Mouse (Mus musculus) gastrocnemius, adult 18-20 months (tissue): Measurements from ENCODE around the gene Rgs10. TPM values are rescaled to one million over a fixed set of nuclear protein-coding genes. Genes with fewer than 3 reads are reported as not detected.

Source experiments
- DNase-seq: peaks from one replicate; pipeline ENCODE4 v3.0.0; 2021; ENCODE audit warnings: low spot score
- total RNA-seq, 2 experiments: library from RNA; stranded (reverse); gene quantifications; 2 replicates each; pipeline ENCODE4 v1.2.3; 2021

Rgs10 gene
- total RNA-seq, 2 experiments from 2014 or later, result 2.0 to 3.4 TPM

DNA sequence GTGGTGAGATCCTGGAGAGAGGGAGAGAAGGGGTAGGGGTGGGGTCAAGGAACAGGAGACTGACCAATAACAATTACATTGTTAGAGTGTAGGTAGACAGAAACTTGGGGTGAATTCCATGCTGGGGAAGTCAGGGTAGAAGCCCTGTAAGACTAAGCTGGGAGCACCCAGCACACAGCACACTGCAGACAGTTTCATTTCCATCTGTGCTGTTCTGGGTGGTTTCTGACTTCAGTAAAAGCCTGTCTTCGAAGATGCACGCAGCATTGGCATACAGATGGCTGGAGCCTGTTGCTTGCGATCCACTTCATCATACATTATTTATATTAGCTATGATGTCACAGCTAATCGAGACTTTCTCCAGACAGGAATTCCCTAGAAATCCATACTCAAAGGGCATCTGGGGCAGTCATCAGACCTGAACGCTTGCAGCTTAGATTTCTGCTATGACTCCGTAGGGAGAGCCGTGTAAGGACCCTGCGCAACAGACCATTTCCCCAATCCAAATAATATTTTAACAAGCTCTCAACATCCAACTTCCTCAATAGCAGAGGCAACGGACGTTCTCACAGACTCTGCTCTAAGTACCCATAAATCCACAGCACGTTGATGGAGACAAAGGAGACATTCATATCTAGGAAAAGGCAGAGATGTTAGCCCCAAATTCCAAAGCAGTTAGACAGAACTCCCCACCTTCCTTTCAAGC is 7.7 kb downstream of the Rgs10 start:
- no peak for DNase-seq

DNA sequence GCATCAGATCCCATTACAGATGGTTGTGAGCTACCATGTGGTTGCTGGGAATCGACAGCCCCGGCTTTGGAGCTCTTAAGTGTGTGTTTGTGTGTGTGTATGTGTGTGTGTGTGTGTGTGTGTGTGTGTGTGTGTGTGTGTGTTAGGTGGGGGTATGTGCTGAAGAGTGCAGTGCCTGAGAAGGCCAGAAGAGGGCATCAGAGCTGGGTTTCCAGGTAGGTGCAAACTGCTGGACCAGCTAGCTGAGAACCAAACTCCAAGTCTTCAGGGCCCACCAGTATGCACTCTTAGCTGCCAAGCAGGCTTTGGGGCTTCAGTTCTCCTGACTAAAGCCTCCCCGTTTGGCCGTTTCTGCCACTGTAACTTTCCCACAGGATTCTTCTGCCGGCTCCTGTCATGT is 10.3 kb downstream of the Rgs10 start:
- no peak for DNase-seq

DNA sequence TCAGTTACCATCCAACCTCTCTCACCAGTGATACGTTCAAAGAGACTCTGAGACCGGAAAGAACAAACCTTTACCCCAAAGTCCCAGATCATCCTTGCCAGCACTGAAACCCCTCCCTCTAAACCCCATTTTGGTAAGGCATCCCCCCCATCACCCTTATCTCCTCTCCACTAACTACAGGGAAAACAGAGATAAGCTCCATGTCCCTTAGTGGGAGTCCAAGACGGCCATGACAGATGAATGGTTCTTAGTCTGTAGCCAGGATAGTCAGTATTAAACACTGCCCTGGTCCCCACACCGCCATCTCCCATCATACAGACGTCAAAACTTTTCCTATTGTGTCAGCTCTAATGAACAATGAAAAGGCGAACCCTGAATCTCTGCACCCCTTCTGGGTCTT is 14.6 kb downstream of the Rgs10 start:
- DNase-seq, result no peak

DNA sequence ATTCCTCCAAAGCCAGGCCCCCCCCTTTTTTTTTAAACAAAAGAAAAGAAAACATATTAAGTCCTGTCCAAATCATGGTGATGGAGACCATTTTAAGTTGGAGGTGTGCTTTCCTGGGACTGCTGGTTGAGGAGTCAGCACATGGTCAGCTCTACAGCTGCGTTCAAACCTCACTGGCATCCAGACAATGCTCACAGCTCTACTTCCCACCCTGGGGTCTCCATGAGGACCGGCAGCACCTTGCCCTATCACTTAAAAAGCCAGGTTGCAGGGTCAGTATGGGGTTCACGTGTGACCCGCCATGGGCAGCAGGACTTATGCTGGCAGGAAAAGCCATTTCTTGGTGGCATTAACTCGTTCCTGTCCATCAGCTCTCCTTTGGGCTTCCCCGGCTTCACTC is 15.0 kb downstream of the Rgs10 start:
- DNase-seq, result no peak

DNA sequence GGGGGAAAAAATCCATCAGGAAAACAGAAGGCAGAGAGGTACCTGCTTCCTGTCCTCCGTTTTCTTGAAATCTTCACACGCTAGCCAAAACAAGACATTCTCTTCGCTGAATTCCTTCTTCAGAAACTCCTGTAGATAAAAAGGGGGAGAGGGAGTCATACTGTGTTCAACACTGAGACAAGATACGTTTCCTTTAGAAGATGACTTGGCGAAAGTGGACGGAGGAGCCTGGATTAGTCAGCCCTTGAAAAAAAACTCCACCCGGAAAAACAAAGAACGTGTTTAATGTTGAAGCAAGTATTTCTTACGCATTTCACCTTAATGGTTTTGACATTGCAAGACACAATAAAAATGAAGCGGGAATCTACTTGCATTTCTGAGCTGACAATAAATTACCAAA is 15.4 kb downstream of the Rgs10 start:
- no peak for DNase-seq

DNA sequence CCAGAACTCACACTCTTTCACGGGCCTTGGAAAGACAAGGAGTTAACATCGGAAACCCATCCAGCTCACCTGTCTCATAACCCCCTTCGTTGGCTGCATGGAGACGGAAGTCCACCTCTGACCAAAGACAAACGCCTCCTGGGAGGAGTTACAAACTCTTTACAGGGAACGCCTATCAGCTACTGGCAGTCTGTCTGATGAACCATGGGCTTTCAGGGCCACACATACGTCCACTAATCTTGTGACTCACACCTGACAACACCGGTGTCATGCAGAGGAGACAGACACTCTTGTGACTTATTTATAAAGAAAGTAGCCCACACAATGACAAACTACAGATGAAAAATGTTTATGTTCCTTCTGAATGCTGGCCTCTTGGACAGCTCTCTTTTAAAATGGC is 16.0 kb downstream of the Rgs10 start:
- no peak for DNase-seq

DNA sequence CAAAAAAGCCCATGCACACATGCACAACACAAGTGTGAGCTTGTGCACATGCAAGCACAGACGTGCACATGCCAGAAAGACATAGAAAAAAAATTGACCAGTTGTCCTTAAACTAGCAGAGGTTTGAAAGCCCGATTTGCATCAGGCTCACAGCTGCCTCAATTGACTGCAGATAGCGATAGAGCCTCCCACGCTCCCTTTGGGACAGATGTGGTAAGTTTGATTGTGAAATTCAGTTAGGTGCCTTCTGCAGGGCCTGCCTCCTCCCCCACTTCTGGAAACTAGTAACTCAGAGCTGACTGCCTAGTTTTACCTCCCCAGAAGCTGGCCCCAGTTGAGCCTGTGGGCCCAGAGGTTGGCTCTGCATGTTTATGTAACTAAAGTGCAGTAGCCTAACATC is 19.9 kb downstream of the Rgs10 start:
- no peak for DNase-seq

DNA sequence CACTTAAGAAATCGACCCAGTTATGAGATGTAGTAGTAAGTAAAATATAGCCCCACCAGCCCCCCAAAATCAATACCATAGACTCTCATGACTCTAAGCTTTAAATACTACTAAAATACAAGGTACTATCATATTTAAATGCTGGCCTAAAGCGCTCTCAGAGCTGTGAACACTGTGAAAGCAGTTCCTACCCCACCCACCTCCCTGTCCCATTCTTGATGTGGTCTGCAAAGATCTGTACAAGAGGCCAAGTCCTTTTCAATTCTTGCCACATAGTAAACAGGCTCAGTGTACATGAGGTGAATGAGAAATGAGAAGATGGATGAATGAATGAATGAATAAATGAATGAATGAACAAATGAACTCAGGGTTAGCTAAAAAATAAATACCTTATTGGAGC is 21.5 kb downstream of the Rgs10 start:
- DNase-seq, result no peak

DNA sequence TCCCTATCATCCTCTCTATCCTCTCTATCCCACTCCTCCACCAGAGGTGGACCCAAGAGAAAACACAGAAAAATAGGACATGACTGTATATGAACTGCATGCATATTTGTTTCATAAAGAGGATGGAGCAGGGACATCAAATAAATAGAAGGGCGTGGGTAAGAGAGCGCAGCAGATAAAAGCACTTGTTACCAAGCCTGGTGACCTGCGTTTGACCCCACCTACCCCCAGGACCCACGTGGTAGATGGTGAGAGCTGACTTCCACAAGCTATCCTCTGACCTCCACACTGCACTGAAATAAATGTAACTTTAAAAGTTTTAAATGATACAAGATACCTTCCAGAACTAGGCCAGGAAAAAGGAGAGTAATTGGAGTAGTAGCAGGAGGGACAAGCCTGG is 24.8 kb downstream of the Rgs10 start:
- no peak for DNase-seq

DNA sequence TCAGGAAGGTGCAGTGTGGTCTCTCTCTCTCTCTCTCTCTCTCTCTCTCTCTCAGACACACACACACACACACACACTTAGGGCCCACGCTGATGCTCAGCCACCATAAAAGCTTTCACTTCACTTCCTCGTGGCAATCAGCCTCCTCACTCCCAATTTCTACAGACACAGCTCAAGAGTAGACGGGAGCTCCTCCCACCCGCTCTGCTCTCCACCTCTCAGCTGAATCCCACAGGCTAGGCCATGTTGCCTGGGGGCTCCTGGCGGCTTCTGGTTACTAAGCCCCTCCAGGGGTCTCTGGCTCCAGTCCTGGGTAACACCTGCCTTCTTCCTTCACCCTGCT is 25.6 kb downstream of the Rgs10 start:
- DNase-seq, result no peak

DNA sequence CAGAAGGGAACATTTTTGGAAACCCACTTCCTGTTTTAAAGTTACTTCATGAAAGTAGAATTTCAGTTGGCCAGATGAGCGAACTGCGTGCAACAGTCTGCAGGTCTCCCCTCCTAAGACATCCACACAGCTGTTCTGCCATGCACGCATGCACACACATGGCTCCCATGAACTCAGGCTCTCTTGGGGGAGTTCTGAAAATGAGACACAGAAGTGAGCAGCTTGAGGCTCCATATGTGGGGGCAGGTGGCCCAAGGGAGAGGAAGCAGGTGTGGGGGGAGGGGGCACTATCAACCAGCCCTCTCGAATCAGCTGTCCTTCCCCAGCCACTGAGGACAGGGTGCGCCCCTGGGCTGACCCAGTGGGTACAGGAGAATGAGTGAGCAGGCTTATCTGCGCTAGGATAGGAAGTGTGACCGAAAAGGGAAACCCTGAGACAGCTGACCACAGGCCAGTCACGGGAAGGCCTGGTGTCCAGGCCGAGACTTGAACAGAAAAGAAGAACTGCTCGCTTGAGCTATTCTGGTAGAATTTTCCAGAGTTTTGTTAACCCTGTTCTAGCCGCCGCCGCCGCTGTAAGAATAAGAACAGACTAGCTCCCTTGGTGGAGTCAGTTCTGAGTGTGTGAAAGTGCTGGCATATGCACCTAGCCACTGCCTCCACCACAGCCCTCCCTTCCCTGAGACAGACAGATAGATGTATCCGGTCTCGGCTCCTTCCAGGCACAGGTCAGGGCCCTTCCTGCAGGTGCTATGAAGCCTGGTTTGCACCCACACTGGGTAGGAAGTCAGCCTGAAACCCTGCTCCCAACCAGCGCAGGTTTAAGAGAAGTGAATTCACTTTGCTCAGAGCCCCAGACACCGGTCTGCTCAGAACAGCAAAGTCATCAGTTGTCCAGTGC is 26.2 kb downstream of the Rgs10 start:
- no peak for DNase-seq

DNA sequence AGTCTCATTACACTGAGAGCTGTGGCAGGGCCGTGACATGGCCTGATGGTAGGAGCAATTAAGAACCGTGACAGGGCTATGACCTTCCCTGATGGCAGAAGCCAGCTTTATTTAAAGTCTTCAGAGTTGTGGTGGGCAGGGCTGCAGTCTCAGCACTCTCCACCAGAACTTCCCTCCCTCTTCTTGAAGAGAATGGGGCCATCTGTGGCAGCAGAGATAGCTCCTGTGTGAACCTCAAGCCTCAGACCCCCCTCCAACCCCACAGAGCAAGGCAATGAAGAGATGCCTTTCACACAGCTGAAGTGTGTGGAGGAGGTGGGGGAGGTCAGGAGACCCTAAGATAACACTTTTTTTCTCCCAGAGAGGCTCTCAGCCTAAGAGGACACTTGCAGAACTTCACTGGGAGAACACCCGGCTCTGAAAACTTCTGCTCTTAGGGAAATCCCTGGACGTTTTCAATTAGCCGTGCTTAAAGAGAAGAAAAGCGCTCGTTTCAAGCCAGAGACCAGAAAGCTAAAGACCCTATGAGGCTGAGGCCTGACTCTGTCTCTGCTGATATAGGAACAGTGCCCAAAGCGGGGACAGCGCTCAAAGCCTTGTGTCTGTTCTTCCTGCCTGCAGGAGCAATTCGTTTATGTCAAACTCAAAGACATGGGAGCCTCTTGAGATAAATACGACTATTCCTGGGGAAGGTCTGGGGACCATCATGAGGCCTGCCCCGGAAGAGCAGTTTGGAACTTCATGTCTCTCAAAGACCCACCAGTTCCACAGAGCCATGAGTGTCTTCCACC is 27.1 kb downstream of the Rgs10 start:
- DNase-seq, result no peak

DNA sequence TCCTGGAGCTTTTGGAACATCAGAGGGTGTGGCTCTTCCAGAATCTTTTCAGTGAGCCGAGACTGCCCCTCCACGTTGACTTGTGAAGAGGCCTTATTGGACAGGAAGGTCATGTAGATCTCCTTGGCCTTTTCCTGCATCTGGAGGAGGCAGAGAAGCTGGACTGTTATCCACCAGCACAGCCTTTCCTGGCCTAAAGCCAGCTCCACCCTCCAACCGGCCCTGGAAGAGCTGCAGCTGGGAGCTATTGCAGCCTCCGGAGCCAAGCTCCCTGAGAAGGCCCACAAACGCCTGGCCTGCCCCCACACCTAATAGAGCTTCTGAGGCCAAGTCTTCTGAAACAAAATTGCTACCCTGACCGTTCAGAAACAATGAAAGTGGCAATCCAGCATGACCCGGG is 29.6 kb downstream of the Rgs10 start:
- DNase-seq, result peak; percentile 77

DNA sequence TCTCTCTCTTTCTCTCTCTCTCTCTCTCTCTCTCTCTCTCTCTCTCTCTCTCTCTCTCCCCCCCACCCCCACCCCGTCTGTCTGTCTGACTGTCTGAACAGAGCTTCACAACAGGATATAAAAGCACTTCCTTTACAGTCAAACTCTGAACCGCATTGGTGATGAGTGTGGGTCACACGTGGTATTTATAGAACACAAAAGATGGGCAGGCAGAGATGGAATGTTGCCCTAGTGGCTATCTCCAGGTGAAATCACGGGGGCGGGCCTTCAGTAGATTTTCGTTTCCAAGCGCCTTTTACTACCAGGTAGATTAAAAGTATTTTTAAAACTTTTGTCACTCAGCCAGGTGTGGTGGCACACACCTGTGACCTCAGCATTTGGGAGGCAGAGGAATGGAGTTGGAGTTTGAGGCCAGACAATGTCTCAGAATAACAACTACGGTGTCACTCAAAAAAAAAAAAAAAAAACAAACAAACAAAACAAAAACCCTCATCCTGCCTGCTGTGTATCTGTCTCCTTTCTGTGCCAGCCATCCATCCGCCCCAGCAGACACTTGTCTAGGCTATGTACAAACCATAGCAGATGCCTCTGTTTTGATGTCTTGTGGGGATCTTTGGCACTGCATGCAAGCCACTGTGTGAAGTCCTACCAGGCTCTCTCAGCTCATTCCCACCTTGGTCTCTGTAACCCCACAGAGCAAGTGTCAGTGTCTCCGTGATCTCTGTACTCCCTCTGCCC is 34.7 kb downstream of the Rgs10 start:
- DNase-seq, result no peak

DNA sequence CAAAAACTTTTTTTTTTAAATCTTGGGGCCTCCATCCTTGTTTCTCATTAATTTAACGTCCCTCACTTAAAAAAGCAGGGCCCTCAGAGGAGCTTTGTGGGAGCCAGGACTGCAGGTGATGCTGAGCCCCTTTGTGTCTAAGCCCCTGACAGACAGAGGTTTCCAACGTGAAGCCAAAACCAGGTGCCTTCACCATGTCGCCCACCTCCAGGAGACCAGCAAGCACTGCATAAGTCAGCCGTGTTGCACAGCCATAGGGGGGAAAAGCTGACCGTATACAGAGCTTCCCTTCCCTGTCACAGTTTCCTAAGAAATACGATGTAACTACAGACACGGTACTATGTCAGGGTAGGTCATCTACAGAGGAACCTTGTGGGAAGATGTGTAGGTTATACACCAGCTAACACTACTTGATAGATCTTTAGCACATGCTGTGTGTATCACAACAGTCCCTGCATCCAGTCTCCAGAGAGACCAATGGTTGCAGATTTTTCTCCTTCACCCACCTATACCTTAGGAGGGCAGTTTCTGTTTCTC is 35.3 kb downstream of the Rgs10 start:
- DNase-seq, result no peak

DNA sequence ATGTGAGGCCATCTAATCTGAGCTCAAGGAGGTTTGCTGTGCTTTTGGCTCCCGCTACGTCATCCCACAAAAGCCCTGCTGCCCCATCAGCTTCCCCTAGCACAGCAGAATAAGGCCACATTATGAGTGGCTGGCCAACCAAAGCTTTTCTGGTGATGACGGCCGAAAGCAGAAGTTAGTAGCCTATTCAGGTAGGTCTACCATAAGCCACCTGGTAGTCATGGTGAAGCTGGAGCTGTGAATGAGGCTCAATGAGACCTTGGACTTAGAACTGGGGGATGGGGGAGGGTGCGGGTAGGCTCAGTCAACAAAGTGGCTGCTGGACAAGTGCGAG is 36.1 kb downstream of the Rgs10 start:
- DNase-seq, result no peak

DNA sequence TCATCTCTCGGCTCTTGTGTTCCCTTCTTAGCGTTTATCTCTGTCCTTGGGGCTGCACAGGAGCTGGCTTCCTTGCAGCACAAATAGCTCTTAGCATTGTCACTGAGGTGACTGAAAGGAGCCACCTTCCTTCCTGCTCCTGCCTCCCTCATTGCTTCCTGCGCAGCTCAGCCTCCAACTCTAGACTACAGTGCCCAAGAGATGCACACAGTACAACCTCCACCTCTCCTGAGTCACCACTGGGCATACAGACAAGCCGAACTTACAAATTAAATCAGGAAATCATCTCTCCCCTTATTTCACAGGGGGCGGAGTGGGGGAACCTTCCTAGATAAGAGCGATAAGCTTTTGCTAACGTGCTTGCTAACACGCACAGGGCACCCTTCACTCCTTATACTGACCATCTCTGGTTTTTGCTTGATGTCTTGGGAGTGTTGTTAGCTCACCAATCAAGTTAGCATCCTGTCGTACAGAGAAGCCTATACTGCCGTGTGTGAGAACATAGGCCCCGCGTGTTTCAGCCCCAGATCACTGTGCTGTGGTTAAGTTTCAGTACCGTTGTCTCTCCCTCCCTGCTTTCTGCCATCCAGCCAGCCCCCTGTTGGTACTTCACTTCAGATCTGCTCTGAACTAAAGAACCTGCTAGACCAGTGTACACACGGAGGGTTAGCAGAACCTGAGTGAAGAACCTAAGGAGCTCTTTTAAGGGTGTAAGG is 36.6 kb downstream of the Rgs10 start:
- no peak for DNase-seq

DNA sequence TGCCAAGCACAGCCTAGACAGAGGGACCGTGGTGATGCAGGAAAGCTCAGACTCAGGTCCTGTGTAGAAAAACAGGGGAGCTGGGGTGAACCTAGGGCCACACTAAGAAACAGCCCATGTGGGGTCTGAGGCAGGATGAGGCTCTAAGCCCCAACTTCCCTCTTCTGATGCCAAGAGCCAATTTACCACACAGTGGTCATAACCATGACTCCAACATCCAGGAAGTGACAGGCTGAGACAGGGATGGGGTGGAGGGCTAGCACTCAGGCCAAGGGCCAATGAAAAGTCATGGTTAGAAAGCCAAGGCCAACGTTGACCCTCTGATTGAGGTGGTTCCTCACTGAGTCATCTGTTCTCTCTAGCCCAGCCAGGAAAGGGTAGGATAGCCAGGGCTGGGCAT is 37.6 kb downstream of the Rgs10 start:
- DNase-seq, result no peak

DNA sequence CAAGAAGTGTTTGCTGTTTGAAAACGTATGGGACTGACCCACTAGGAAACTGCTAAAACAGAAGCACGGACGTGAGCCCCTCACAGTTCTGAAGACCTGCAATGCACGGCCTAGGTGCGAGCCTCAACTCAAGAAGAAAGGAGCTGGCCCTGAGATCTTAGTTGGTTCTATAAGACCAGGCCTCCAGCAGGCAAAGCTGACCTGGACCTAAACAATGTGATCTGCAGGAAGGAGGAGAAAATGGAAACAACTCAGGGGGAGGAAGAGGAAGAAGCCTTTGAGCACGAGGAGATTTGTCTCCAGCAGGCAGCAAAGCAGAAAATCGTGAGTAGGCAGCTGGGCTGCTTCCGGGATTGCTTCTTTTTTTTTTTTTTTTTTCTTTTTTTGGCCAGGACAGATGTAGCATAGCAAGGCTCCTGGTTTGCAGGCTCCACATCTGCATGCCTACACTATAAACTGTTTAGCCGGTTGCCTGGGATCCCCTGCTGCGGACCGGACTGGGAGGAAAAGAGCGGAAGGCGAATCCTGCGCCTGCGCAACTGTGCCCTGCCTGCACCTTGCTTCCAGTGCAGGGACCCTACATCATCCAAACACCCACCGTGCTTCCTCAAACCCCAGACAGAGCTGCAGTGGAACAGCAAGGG is 39.3 kb downstream of the Rgs10 start:
- DNase-seq, result no peak

DNA sequence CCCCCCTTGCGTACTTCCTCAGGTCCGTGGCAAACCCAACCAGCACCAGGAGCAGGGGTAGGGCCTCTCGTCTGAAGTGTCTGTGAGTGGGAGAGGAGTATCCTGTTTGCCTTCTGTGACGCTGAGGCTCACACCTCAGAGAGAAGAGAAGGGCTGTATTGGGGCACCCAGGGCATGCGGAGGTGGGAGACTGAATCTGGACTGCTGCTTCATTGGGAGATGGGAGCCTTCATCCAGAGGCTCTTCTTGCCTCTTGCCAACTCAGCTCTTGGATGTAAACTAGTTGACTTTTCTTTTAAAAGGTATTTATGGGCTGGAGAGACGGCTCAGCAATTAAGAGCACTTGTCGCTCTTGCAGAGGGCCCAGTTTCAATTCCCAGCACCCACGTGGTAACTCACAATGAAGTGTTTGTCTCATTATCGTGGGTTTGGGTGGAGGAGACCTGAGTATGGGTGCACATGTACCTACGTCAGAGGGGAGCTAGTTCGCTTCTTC is 42.3 kb downstream of the Rgs10 start:
- DNase-seq, result no peak
